Mouse (Mus musculus) lung, postnatal 0 days (tissue): ENCODE measurements around the gene Fer1l4. TPM values are rescaled to one million over a fixed set of nuclear protein-coding genes. Genes with fewer than 3 reads are reported as not detected.
A peak's percentile ranks its signal among the peaks of the same experiment; 100 is the strongest.

Source experiments
- ATAC-seq: fragments of 200-750 bp; cut with Nextera tagmentation; 2 replicates; pipeline ENCODE4 v1.8.0; 2017; ENCODE audit warnings: moderate library complexity
- DNase-seq: peaks from one replicate; pipeline ENCODE4 v3.0.0-alpha.2; 2016; ENCODE audit warnings: low spot score
- H3K27ac ChIP-seq: fragments of 300-500 bp; sonication (generic); 2 replicates; pipeline ENCODE4 v1.5.1; 2014; ENCODE audit warnings: antibody characterized with exemption, mild to moderate bottlenecking, low read length, mixed read lengths
- H3K27me3 ChIP-seq: fragments of 300-500 bp; sonication (generic); replicated peaks from 2 replicates; pipeline ENCODE4 v1.6.1; 2014; ENCODE audit warnings: low read length, mixed read lengths; ENCODE audit not compliant: insufficient read depth
- H3K36me3 ChIP-seq: fragments of 300-500 bp; sonication (generic); 2 replicates; pipeline ENCODE4 v1.6.1; 2014; ENCODE audit warnings: low read length, mixed read lengths; ENCODE audit not compliant: insufficient read depth
- H3K4me1 ChIP-seq: fragments of 300-500 bp; sonication (generic); 2 replicates; pipeline ENCODE4 v1.6.1; 2014; ENCODE audit warnings: antibody characterized with exemption, low read depth, low read length, mixed read lengths; ENCODE audit not compliant: insufficient read depth
- H3K4me2 ChIP-seq: fragments of 300-500 bp; sonication (generic); replicated peaks from 2 replicates; pipeline ENCODE4 v1.6.1; 2014; ENCODE audit warnings: low read depth, mild to moderate bottlenecking, low read length, moderate library complexity, mixed read lengths
- H3K4me3 ChIP-seq: fragments of 300-500 bp; sonication (generic); 2 replicates; pipeline ENCODE4 v1.5.1; 2014; ENCODE audit warnings: low read depth, low read length
- H3K9ac ChIP-seq: fragments of 300-500 bp; sonication (generic); replicated peaks from 2 replicates; pipeline ENCODE4 v1.6.1; 2014; ENCODE audit warnings: low read depth, mild to moderate bottlenecking
- H3K9me3 ChIP-seq: fragments of 300-500 bp; sonication (generic); 2 replicates; pipeline ENCODE4 v1.6.1; 2016; ENCODE audit warnings: low read length, mixed read lengths
- CTCF ChIP-seq: IDR thresholded peaks from 2 replicates; pipeline ENCODE4 v1.5.1; 2016; ENCODE audit warnings: antibody characterized with exemption, mild to moderate bottlenecking
- EP300 ChIP-seq: IDR thresholded peaks from 2 replicates; pipeline ENCODE4 v1.6.1; 2016; ENCODE audit warnings: antibody characterized with exemption, mild to moderate bottlenecking, control low read depth
- WGBS: fragments of 180-500 bp; shearing (Covaris S2); extraction: QIAGEN DNeasy Blood & Tissue Kit; methylation state at CpG from one replicate; pipeline ENCODE4 v1.1.7; 2014; 5-methylcytosine and 5-hydroxymethylcytosine counted together
- polyA plus RNA-seq: library from polyadenylated mRNA; unstranded; fragments of >200 nt; fragmentation: Nextera tagmentation; extraction: Ambion mirVana; gene quantifications from 2 replicates; pipeline ENCODE4 v1.2.1, GENCODE M21; 2015

Fer1l4 gene
- polyA plus RNA-seq, 1 experiment from 2014 or later = 0.36 TPM

GRCm38 (mm10) chr2:156066126-156066525, 13.4 kb upstream of the Fer1l4 start:
- Histone ChIP-seq H3K36me3 (no peaks in the 10 kb centered on the region; the same call in 1 of the 2 replicates), H3K4me1 (no peaks in the 10 kb centered on the region; the same call in 1 of the 2 replicates), H3K9me3 (no peaks in the 10 kb centered on the region), H3K9ac (peak overlapping the region; percentile 64; the same call in 1 of the 2 replicates), H3K27me3 (no peaks in the 10 kb centered on the region), H3K4me2 (peak overlapping the region; percentile 99), H3K27ac (no peak overlapping the region), H3K4me3 (no peak overlapping the region)
- 30% methylated on average over 10 of the region's 10 CpGs for WGBS
- ATAC-seq (peak; percentile 1; the same call in 1 of the 2 replicates), DNase-seq (no peak)
- TF ChIP-seq CTCF (no peak), EP300 (no peak)

GRCm38 (mm10) chr2:156065099-156066041, 12.6 kb upstream of the Fer1l4 start, which contains the start of gene Spag4:
Spag4 (plus strand) TSS chr2:156065175.
- H3K4me2 ChIP-seq = peak within 1 kb of the TSS; percentile 99
- H3K9ac ChIP-seq = peak within 1 kb of the TSS; percentile 64
- H3K36me3 ChIP-seq = no peaks in the 10 kb centered on the region
- H3K9me3 ChIP-seq = no peaks in the 10 kb centered on the region
- TF ChIP-seq CTCF (no peak), EP300 (no peak)
- DNase-seq (peak; percentile 76), ATAC-seq (peak; percentile 87)
- under 1% methylated on average over 42 of the region's 81 CpGs for WGBS
- H3K27ac ChIP-seq = peak within 1 kb of the TSS; percentile 62
- no peaks in the 10 kb centered on the region for H3K27me3 ChIP-seq
- H3K4me3 ChIP-seq = peak within 1 kb of the TSS; percentile 59
- H3K4me1 ChIP-seq = no peaks in the 10 kb centered on the region; the same call in 1 of the 2 replicates

GRCm38 (mm10) chr2:156047929-156048328, 4.8 kb downstream of the Fer1l4 start:
- Histone ChIP-seq H3K36me3 (no peaks in the 10 kb centered on the region), H3K4me3 (no peak overlapping the region), H3K4me1 (no peaks in the 10 kb centered on the region), H3K4me2 (0 out of 2 replicates have a peak overlapping the region, but pooled peaks have one; percentile 19), H3K9ac (no peak overlapping the region), H3K9me3 (no peaks in the 10 kb centered on the region), H3K27ac (no peak overlapping the region), H3K27me3 (no peaks in the 10 kb centered on the region)
- ATAC-seq (peak; percentile 47; the same call in 1 of the 2 replicates), DNase-seq (peak; percentile 48)
- WGBS = 6% methylated on average over 19 of the region's 19 CpGs
- TF ChIP-seq EP300 (no peak), CTCF (no peak)

- WGBS = 76% methylated on average over 8 of the region's 8 CpGs
- Histone ChIP-seq H3K27me3 (no peaks in the 10 kb centered on the region), H3K27ac (no peak overlapping the region), H3K36me3 (no peaks in the 10 kb centered on the region), H3K4me1 (no peaks in the 10 kb centered on the region), H3K4me2 (no peak overlapping the region), H3K9me3 (no peaks in the 10 kb centered on the region), H3K4me3 (no peak overlapping the region), H3K9ac (no peak overlapping the region)
- ATAC-seq (no peak), DNase-seq (no peak)
- no peak for TF ChIP-seq CTCF
- TF ChIP-seq EP300 = no peak
Observed at GRCm38 (mm10) chr2:156042903-156043302, 9.8 kb downstream of the Fer1l4 start.

GRCm38 (mm10) chr2:156039390-156039789, 13.4 kb downstream of the Fer1l4 start:
- no peak overlapping the region for H3K9ac ChIP-seq
- ATAC-seq = no peak
- H3K4me1 ChIP-seq = no peaks in the 10 kb centered on the region
- H3K4me3 ChIP-seq = no peak overlapping the region
- no peak overlapping the region for H3K27ac ChIP-seq
- no peaks in the 10 kb centered on the region for H3K36me3 ChIP-seq
- H3K4me2 ChIP-seq = no peak overlapping the region
- H3K27me3 ChIP-seq = no peaks in the 10 kb centered on the region
- no peak for DNase-seq
- 91% methylated on average over 3 of the region's 3 CpGs for WGBS
- TF ChIP-seq CTCF (no peak), EP300 (no peak)
- no peaks in the 10 kb centered on the region for H3K9me3 ChIP-seq

GRCm38 (mm10) chr2:156025482-156025881, 27.3 kb downstream of the Fer1l4 start:
- H3K9me3 ChIP-seq = no peaks in the 10 kb centered on the region
- TF ChIP-seq CTCF (no peak), EP300 (no peak)
- H3K27ac ChIP-seq = no peak overlapping the region
- no peak for ATAC-seq
- H3K4me3 ChIP-seq = no peak overlapping the region
- H3K27me3 ChIP-seq = no peaks in the 10 kb centered on the region
- H3K36me3 ChIP-seq = no peaks in the 10 kb centered on the region
- peak; percentile 11 for DNase-seq
- no peak overlapping the region for H3K4me2 ChIP-seq
- H3K9ac ChIP-seq = no peak overlapping the region
- no peaks in the 10 kb centered on the region for H3K4me1 ChIP-seq
